Mouse (Mus musculus) heart, embryonic 12.5 days (tissue): ENCODE data around the gene Ptprg. TPM values are rescaled to one million over a fixed set of nuclear protein-coding genes. Genes with fewer than 3 reads are reported as not detected.
A peak's percentile ranks its signal among the peaks of the same experiment; 100 is the strongest.
"Not testable (repeated sequence)": the region's sequence is repeated elsewhere in the genome, so short reads cannot be mapped to it uniquely, and the experiment has no call there.

ENCODE experiments used
- ATAC-seq: fragments of 200-750 bp; cut with Nextera tagmentation; 2 replicates; pipeline ENCODE4 v1.8.0; 2017; ENCODE audit warnings: moderate TSS enrichment, moderate library complexity; ENCODE audit not compliant: insufficient number of reproducible peaks, low FRiP score
- H3K27ac ChIP-seq: fragments of 300-500 bp; sonication (generic); 2 replicates; pipeline ENCODE4 v1.5.1; 2016; ENCODE audit warnings: mild to moderate bottlenecking, moderate library complexity; ENCODE audit not compliant: poor library complexity, severe bottlenecking
- H3K27me3 ChIP-seq: fragments of 300-500 bp; sonication (generic); replicated peaks from 2 replicates; pipeline ENCODE4 v1.6.1; 2016; ENCODE audit warnings: mild to moderate bottlenecking, moderate library complexity
- H3K36me3 ChIP-seq: fragments of 300-500 bp; sonication (generic); 2 replicates; pipeline ENCODE4 v1.6.1; 2016; ENCODE audit warnings: mild to moderate bottlenecking, moderate library complexity
- H3K4me1 ChIP-seq: fragments of 300-500 bp; sonication (generic); replicated peaks from 2 replicates; pipeline ENCODE4 v1.6.1; 2016; ENCODE audit warnings: mild to moderate bottlenecking
- H3K4me2 ChIP-seq: fragments of 300-500 bp; sonication (generic); 2 replicates; pipeline ENCODE4 v1.6.1; 2016; ENCODE audit warnings: mild to moderate bottlenecking, moderate library complexity
- H3K4me3 ChIP-seq: fragments of 300-500 bp; sonication (generic); 2 replicates; pipeline ENCODE4 v1.5.1; 2016; ENCODE audit warnings: mild to moderate bottlenecking
- H3K9ac ChIP-seq: fragments of 300-500 bp; sonication (generic); 2 replicates; pipeline ENCODE4 v1.6.1; 2016; ENCODE audit warnings: mild to moderate bottlenecking, moderate library complexity
- H3K9me3 ChIP-seq: fragments of 300-500 bp; sonication (generic); replicated peaks from 2 replicates; pipeline ENCODE4 v1.6.1; 2016; ENCODE audit warnings: mild to moderate bottlenecking, moderate library complexity
- WGBS: fragments of 180-500 bp; shearing (Covaris S2); methylation state at CpG from one replicate; pipeline ENCODE4 v1.1.7; 2016; 5-methylcytosine and 5-hydroxymethylcytosine counted together
- polyA plus RNA-seq: library from polyadenylated mRNA; unstranded; fragments of >200 nt; fragmentation: Nextera tagmentation; extraction: Ambion mirVana; gene quantifications from 2 replicates; pipeline ENCODE4 v1.2.1, GENCODE M21; 2016

The Ptprg gene
- polyA plus RNA-seq, 1 experiment from 2014 or later = 17.8 TPM

DNA sequence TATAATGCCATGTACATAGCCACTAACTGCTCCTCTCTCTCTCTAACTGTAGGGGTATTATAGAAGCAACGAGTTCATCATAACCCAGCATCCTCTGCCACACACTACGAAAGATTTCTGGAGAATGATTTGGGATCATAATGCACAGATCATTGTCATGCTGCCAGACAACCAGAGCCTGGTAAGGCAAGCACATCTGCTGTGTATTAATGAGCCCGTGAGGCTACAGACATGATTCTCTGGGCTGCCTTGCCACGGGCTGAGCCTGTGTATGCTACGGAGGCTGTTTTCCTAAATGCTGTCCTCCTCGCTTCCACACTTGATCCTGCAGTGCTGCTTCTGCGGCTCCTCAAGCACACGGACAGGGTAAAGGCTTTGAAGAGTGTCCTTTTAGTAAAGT, 667.2 kb downstream of the Ptprg start:
- Histone ChIP-seq H3K9me3 (no peaks in the 10 kb centered on the region), H3K36me3 (peaks cover 8% of the 10 kb centered on the region), H3K27ac (no peak overlapping the region), H3K4me2 (no peak overlapping the region), H3K9ac (no peak overlapping the region), H3K27me3 (no peaks in the 10 kb centered on the region), H3K4me1 (no peaks in the 10 kb centered on the region), H3K4me3 (no peak overlapping the region)
- 84% methylated on average over 8 of the region's 8 CpGs for WGBS
- no peak for ATAC-seq

DNA sequence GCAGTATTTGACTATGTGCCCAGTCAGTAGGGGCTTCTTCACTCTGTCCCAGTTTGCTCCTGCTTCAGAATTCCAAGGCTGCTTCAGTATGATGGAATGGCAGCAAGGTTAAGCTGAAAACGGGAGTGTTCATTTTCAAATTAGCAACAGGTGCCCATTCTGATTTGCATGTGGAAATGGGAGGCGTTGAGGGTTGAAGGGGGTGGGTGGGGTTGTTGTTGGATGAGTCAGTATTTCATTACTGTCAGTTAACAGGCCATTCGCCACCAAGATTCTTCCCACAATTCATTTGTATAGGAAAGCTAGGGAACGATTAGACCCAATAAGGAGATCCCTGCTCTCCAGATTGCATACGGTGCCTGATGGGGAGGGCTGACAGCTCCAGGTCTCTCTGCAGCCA, 668.2 kb downstream of the Ptprg start:
- Histone ChIP-seq H3K4me2 (no peak overlapping the region), H3K4me3 (no peak overlapping the region), H3K4me1 (no peaks in the 10 kb centered on the region), H3K9me3 (no peaks in the 10 kb centered on the region), H3K36me3 (peaks cover 12% of the 10 kb centered on the region), H3K9ac (no peak overlapping the region), H3K27me3 (no peaks in the 10 kb centered on the region), H3K27ac (no peak overlapping the region)
- WGBS = 76% methylated on average over 5 of the region's 5 CpGs
- no peak for ATAC-seq

DNA sequence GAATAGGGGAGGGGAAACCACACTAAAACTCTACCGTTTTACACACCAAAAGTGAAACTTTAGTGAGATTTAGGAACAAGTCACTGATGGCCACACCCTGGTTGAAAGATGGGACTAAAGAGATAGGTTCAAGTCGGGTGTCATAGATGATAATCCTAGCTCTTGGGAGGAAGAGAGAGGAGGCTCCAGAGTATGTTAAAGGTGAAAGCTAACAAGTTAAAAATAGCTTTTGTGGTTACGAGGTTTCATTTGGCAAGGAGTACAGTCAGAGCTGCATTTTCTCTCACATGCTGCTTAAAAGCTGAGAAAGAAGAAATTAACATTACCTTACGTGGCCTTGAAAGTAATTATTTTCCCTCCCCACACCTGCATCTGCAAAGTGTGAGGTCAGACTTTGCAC, 690.4 kb downstream of the Ptprg start:
- 59% methylated on average over 4 of the region's 4 CpGs for whole genome bisulfite sequencing
- no peaks in the 10 kb centered on the region for H3K27me3 ChIP-seq
- H3K27ac ChIP-seq = no peak overlapping the region
- no peaks in the 10 kb centered on the region for H3K4me1 ChIP-seq
- H3K4me2 ChIP-seq = no peak overlapping the region
- no peak overlapping the region for H3K4me3 ChIP-seq
- no peak for ATAC-seq
- H3K36me3 ChIP-seq = peaks cover 4% of the 10 kb centered on the region; the same call in 1 of the 2 replicates
- no peak overlapping the region for H3K9ac ChIP-seq
- no peaks in the 10 kb centered on the region for H3K9me3 ChIP-seq

GRCm38 (mm10) chr14:12276031-12276430, 722.7 kb downstream of the Ptprg start:
- Histone ChIP-seq H3K36me3 (no peaks in the 10 kb centered on the region), H3K4me1 (no peaks in the 10 kb centered on the region), H3K4me2 (no peak overlapping the region), H3K27me3 (no peaks in the 10 kb centered on the region), H3K4me3 (no peak overlapping the region), H3K27ac (no peak overlapping the region), H3K9me3 (no peaks in the 10 kb centered on the region), H3K9ac (no peak overlapping the region)
- no peak for ATAC-seq
- 53% methylated on average over 3 of the region's 3 CpGs for WGBS

- 84% methylated on average over 6 of the region's 6 CpGs for WGBS
- no peaks in the 10 kb centered on the region for H3K4me1 ChIP-seq
- H3K4me3 ChIP-seq = peak within 1 kb of the TSS; percentile 65
- H3K4me2 ChIP-seq = peak within 1 kb of the TSS; percentile 87
- peak within 1 kb of the TSS; percentile 89 for H3K27ac ChIP-seq
- H3K9ac ChIP-seq = peak within 1 kb of the TSS; percentile 78
- ATAC-seq = no peak
- no peaks in the 10 kb centered on the region for H3K9me3 ChIP-seq
- no peaks in the 10 kb centered on the region for H3K36me3 ChIP-seq
- H3K27me3 ChIP-seq = peaks cover 5% of the 10 kb centered on the region; the same call in 1 of the 2 replicates
These were observed 730.3 kb downstream of the Ptprg start, which contains the start of gene Gm49355 for GRCm38 (mm10) chr14:12283641-12284040. Gene Gm49355, plus strand, starts transcription at chr14:12283976.

DNA sequence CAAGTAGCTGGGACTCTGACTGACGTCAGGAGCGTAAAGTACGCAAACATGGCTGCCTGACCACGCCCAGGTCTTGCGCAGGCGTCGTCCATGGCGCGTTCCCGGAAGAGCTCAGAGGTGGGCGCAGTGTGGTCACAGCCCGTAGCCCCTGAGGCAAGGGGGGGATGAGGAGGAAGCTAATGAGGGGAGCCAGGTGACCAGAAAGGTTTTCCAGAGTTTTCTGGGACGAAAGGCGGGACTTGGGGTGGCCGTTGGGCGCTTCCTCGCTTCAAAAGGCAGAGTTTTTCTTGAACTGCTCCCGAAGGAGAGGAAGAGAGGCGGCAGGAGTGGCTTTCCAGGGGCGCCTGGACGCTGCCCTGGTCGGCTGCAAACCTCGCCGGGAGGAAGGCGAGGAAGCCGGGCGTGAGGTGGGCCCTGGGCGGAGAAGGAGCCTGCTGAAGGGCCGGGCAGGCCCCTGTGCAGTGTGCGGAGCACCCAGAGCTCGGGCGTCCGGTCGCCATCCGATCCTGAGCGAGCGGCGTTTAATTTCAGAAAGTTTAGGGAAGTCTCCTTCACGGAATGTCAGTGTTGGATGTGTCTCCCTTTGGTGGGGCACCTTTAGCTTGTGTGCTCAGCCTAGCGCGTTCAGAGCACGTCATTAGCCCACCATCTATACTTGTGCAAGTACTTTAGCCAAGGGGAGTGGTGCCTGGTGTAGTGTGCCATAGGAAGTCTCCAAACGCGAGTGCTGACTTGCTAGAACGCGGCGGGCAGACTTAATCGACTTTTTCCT, 731.0 kb downstream of the Ptprg start, which contains the start of gene 3830406C13Rik:
TSS of gene 3830406C13Rik (plus strand) at position 33 of the 772 bp plus-strand sequence.
- no peaks in the 10 kb centered on the region for H3K4me1 ChIP-seq
- peaks cover 5% of the 10 kb centered on the region; the same call in 1 of the 2 replicates for H3K27me3 ChIP-seq
- peak; percentile 96 for ATAC-seq
- peak within 1 kb of the TSS; percentile 89 for H3K27ac ChIP-seq
- H3K4me2 ChIP-seq = peak within 1 kb of the TSS; percentile 87
- peak within 1 kb of the TSS; percentile 65 for H3K4me3 ChIP-seq
- H3K36me3 ChIP-seq = peaks cover 4% of the 10 kb centered on the region; the same call in 1 of the 2 replicates
- WGBS = 2% methylated on average over 48 of the region's 48 CpGs
- peak within 1 kb of the TSS; percentile 78 for H3K9ac ChIP-seq
- no peaks in the 10 kb centered on the region for H3K9me3 ChIP-seq

- ATAC-seq, H3K27me3 ChIP-seq, H3K4me3 ChIP-seq: not testable (repeated sequence)
These were observed 736.4 kb downstream of the Ptprg start for GRCm38 (mm10) chr14:12289747-12290146.

More at GRCm38 (mm10) chr14:12289747-12290146, 736.4 kb downstream of the Ptprg start:
- H3K4me2 ChIP-seq, H3K4me1 ChIP-seq, H3K9me3 ChIP-seq, H3K27ac ChIP-seq, H3K36me3 ChIP-seq, H3K9ac ChIP-seq: not testable (repeated sequence)

Other genes starting within 250 kb of the Ptprg start
- gene Gm3839, start 196.8 kb upstream of the Ptprg start, polyA plus RNA-seq = 3.0 and 3.4 TPM in 2 replicates